Mouse (Mus musculus): ENCODE measurements at regions not wholly inside any gene's neighbourhood (a gene's known extent, or its start where the extent isn't known, plus 50 kb on each side); places are given as distances from the start of the nearest gene placed in this dataset.

DNA sequence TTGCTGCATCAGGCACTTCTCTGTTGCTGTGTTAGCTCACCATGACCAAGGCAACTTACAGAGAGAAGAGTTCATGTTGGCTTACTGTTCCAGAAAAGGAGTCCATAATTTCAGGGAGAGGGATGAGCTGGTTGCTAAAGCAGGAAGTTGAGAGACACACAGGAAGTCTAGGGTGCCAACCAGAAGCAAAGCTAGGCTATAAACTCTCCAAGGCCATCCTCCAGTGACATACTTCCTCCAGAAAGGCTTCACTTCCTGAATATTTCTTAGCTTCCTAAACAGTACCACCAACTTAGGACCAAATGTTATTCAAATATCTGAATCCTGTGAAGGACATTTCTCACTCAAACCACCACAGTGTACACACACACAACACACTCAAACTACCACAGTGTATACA lies 2010.6 kb downstream of the A830018L16Rik start:
- DNase-seq (ENCODE audit: low spot score in 2 of 2): no peak

DNA sequence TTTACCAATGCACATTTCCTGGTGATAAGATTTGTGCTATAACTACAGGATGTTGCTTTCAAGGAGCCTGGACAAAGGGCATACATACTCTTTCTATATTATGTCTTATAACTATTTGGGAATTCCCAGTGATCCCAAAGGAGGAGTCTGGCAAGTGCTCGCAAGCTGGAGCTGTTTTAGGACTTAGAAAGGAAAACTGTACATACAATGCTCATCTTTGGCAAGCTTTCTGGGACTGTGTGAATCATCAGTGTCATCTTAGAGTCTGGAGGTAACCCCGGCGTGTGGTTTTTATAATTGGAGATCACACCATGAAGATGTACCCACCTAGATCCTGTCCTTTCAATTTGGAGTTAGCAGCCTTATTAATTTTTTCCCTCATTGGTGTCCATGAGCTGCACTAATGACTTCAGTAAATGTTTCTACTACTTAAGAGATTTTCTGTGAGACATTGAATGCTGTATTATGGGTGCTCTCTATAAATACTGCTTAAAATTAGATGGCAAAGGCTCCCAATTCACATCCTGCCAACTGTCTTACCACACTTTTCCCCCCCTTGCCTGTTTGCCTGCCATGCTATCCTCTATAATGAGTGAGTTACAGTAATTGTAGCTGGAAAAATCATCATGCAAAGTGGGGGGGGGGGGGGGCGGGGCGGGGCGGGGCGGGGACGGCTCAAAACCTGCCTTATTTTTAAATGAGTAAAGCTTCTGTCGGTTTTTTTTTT lies 2011.9 kb downstream of the A830018L16Rik start:
- no peak for DNase-seq (ENCODE audit: low spot score in 2 of 2)

DNA sequence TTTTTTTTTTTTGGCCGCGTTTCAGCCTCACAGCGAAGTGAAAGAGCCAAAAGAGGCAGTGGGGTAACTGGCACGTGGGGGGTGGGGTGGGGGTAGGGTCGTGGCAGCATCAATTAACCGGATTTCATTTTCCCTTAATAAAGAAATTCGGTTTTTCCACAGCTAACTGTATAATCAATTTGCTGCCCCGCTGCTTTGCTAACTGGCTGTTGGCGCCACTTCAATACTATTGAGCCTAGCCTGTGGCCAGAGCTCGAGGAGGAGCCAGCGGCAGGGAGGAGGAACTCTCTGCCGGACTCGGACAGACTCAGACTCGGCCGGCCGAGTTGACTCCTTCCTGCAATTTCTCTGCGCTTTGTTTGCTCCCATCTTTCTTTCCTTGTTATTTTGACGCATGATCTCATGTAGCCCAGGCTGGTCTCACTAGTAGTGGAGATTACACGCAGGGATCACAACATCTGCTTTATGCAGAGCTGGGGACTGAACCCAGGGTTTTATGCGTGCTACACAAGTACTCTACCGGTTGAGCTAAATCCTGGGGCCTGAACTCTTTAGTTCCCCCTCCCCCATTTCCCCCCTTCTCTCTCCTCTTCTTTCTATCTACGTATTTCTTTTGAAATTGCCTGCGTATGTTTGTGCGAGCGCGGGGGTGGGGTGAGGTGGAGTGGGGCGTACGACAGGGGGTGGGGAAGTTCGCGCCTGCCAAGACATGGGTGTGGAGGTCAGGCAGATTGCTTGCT lies 2012.6 kb downstream of the A830018L16Rik start:
- DNase-seq (ENCODE audit: low spot score in 2 of 2): peak; percentile 16 to 21

DNA sequence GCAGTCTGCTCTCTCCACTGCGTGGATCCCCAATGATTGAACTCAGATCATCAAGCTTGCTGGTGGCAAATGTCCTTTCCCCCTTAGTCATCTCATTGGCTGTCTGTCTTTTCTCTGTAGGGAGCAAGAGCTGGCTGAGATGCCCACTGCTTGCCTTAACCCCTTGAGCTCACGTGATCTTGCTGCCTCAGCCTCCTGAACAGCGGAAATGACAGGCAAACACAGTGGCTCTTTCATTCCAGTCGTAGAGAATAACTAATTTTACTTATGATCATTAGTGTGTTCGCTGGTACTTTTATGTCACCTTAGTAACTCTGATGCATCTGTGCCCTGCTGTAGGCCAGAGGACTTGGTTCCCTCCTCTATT lies 2013.1 kb downstream of the A830018L16Rik start:
- DNase-seq (ENCODE audit: low spot score in 2 of 2): no peak

DNA sequence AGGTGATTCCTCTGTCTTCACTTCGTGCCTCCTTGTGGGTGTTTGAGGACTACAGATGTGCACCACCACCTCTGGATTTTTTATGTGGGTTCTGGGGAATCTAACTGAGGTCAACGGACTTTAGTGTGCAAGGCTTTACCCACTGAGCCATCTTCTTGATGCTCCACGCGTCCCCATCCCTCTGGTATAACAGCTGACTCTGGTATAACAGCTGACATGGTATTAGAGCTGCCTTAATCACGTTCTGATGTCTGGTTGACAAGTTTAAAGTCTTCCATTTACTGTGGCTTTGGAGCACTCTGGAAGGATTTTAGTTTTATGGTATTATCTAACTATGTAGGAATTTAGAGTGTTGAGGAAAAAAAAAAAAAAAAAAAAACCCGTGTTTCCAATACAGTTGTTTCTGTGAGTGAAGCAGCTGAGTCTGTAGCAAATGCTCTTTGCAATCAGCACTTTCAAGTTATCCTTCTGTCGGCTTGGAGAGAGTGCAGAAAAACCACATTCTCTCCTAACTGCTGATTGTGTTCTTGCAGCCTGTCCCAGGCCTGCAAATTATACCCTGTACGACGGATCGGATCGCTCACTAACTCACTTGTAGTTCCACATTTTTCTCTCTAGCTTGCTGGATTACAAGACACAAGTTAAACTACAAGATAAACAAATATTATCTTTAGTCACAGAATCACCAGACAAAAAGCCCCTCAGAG lies 2013.7 kb downstream of the A830018L16Rik start:
- no peak for DNase-seq (ENCODE audit: low spot score in 2 of 2)

DNA sequence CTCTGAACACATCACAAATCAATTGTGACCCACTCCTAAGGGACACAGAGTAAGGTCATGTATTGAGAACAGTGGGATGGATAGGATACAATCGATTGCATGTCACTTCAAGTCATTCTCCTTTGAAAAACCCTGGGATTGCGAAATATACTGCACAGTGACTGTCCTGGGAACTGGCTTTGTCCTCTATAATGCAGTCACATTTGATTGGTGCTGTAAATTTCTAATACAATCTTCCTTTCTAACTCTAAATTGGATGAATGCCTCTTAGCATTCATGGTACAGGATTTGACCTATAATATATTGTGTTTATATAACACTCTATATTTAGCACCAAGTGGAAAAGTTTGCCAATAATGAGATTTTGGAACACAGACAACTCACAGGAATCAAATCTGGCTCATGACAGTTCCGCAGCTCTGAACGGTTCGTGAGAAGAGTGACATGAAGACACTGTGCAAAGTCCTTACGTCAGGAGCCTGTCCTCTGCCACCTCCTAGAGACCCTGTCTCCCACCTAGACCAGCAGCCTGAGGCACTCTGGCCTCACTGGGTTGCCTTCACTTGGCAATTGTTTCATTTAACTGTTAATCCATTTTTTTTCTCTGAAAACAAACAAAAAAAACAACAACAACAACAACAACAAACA lies 2024.0 kb downstream of the A830018L16Rik start:
- DNase-seq (ENCODE audit: low spot score in 2 of 2): no peak

DNA sequence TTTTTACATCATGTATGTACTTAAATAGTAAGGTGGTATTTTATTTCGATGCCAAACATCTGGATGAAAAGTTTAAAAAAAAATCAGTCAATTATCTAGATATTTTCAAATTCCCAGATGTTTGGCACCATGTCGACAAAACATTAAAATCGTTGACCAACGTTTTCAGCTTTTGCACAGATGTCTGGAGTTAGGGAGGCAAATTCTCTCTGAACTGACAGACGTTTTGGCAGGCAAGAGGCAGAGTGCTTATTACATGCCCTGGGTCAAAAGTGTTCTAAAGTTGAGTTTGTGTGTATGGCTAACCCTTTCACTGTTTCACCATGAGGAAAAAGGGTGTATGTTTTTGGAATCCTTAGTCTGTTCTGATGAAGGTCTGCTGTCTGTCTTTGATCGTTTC lies 2028.5 kb downstream of the A830018L16Rik start:
- no peak for DNase-seq (ENCODE audit: low spot score in 2 of 2)

DNA sequence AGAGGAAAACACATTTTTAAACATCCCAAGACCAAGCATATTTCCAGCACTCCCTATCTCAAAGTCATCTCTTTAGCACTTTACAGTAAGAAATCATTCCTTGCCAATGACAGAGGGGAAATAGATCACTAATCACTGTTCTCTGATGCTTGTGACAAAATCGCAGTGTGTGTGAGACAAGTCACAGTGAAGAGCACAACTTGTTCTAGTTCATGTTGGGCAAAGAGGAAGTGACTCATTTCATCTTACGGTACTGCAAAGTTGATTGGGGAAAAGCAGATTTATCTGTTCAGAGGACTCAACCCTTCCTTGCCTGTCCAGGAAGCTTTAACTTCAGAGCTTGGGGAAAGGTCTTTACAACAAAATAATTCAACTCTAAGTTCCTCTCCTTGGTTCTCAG lies 2040.6 kb downstream of the A830018L16Rik start:
- no peak for DNase-seq (ENCODE audit: low spot score in 2 of 2)

DNA sequence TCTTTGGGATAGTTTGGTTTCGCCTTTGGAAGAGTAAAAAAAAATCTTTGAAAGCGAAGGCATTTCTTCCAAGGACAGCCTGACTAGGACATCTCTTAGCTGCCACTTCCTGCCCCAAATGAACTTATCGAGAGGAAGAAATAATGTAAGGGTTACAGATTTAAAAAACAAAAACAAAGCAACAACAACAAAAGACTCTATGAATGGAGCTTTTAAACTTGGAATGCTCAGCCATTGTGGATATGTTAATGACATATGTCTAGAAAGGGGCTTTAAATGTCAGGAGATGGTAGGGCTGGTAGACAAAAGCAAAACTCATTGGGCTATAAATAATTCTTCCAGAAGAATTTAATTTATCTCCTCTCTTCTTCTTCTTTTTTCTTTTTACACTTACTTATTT lies 2041.7 kb downstream of the A830018L16Rik start:
- DNase-seq (ENCODE audit: low spot score in 2 of 2): no peak

DNA sequence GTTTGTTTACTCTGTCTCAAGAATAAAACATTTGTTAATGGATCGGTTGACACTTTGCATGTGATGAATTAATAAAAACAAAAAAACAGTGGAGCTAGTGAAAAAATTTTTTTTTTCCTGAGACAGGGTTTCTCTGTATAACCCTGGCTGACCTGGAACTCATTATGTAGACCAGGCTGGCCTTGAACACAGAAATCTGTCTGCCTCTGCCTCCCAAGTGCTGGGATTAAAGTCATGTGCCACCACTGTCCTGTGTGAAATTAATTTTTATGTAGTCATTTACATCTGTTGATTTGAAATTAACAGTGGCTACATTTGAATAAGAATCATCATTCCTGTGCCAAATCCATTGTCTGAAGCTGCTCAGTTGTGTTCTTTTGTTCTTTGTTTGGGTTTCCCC lies 2050.4 kb downstream of the A830018L16Rik start:
- no peak for DNase-seq (ENCODE audit: low spot score in 2 of 2)

DNA sequence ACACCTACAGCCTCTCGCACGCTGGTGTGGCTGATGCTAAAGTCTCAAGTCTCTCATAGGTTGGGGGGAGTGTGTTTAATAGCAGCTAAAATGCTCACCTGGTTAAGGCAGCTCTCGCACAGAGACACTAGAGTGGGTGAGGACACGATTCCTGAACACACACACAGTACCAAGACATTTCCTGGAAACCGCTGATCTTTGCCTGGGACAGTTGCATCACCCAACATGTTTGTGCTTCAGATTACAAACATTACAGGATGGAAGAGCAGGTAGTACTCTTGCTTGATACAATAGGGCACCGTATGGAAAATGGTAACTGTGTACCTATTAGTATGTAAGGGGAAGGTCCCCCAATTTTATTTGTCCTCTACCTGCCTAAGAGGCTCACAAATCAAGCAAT lies 2053.3 kb downstream of the A830018L16Rik start:
- no peak for DNase-seq (ENCODE audit: low spot score in 2 of 2)

DNA sequence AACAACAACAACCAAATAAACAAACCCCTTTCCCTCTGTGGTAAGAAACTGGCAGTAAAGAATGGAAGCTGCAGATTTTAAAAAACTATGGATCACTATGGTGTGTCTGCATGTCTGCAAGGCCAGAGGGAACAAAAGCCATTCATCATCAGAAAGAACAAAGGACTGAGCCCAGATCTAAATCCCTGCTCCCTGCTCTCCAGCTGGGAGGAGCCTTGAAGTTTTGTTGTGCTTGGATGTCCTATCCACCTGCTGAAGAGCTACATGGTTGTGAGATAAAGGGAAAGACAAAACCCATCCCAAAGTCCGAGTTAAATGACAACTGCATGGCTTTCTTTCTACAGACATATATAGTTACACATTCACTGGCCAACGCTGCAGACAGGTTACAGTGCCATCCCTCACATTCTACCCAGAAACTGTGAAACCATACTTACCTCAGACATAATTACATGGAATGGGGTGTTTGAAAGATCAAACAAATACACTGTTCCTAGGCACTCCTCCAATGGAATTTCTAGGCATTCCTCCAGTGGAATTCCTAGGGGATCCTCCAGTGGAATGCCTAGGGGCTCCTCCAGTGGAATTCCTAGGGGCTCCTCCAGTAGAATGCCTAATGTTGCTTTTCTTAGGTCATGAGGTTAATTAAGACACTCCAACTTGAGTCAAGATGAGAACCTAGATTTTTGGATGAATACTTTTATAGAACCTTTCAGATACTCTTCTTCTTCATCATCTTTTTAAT lies 2054.2 kb downstream of the A830018L16Rik start:
- DNase-seq (ENCODE audit: low spot score in 2 of 2): no peak

DNA sequence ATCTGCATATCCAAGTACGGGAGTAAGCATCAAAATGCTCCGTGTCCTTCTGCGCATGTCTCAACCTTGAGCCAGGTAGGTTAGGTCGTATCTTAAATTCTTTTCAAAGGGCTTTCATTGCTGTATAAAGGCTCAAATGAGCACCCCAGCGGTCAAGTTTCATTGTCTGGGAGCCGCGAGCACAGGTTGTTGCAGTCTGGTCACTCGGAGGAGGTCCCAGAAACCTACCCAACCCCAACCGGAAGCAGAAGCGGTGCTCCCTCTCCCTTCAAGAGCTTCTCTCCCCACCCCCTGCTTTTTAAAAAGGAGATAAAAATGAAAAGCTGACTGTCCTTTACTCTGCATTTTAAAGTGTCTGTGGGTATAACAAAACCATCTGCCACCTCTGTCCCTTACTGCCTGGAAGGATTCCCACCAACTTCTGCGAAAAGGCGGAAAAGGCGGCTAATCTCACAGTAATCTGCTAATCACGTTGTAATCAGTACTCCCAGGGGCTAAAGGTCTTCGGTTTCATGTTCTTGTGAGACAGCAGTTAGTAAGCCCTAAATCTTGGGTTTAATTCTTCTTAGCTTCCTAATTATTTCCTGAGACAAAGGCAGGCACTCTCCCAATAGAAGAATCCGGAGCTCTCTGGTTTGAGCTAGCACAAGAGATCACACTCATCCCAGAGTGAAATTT lies 2081.0 kb downstream of the A830018L16Rik start:
- DNase-seq (ENCODE audit: low spot score in 2 of 2): no peak

DNA sequence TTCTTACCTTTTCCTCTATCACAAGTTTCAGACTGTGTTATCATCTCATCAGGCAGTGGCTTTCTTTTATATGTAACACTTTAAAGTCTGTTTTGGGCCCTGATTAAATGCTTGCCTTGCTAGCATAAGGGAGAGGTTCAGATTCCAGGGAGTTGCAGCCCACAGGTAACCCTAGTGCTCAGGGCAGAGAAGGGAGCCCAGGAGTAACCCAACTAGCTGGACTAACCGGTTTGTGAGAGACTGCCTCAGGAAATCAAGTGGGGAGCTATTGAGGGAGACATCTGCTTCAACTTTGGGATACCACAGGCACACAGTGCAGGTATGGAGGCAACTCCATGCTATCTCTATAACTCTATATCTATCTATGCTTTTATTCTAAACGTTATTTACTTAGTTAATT lies 2082.5 kb downstream of the A830018L16Rik start:
- DNase-seq (ENCODE audit: low spot score in 2 of 2): no peak

DNA sequence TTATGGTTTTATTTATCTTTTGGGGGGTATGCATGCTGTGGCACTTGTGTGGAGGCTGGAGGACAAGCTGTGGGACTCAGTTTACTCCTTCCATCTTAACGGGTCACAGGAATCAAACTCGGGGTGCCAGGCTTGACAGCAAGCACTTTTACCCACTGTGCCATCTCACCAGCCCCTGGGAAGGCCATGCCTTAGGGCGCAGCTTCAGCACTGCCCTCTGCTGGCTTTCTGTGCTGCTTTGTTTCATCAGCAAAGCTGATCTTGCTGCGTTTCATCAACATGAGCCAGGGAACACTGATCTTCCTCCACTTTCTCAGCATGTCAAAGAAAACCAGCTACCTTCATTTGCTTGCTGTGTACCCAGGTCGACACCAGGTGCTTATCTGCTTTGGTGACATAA lies 2086.6 kb downstream of the A830018L16Rik start:
- DNase-seq (ENCODE audit: low spot score in 2 of 2): peak; percentile 7 to 33

DNA sequence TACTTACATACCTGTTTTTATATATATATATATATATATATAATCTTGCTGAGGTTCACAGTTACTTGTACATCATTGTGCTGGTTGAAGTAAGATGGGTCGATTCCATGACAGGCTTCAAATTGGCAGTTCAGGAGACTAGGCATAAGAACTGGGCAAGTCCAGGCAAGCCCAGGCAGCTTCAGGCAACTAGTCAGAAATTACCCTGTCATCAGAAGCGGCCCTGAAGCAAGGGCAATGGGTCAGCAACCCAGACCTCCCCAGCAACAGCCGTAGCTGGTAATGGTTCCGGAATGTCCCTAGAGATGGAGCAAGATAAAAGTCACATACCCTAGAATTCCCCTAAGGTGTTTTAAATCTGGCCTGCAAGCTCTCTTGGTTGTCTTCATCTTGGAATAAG lies 2088.0 kb downstream of the A830018L16Rik start:
- DNase-seq (ENCODE audit: low spot score in 2 of 2): no peak

DNA sequence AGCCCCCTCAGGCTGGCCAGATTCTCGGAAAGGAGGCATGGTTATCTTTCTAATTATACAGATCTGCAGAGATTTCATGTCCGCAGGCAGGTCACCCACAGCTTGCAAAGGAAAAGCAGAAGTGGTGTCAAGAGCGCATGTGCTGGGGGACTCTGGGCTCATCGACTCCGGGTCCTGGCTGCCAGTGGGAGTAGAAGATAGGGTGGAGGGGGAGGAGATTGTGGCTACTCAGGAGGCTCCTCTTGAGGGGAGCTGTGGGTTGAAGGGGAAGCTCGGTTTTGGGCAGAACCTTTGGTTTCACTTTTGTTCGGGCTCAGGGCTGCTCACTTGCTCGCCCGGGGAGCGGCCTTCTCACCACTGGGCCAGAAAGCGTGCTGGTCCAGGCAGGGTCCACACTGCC lies 2099.9 kb downstream of the A830018L16Rik start:
- no peak for DNase-seq (ENCODE audit: low spot score in 2 of 2)

Data from layer of hippocampus, adult 8-10 months (tissue).